Mouse (Mus musculus) forebrain, postnatal 0 days (tissue): ENCODE data around the gene Zfp781. TPM values are rescaled to one million over a fixed set of nuclear protein-coding genes. Genes with fewer than 3 reads are reported as not detected.
"Not testable (repeated sequence)": the region's sequence is repeated elsewhere in the genome, so short reads cannot be mapped to it uniquely, and the experiment has no call there.

Experiments
- ATAC-seq: fragments of 200-750 bp; cut with Nextera tagmentation; 2 replicates; pipeline ENCODE4 v1.8.0; 2017; ENCODE audit warnings: mild to moderate bottlenecking, moderate library complexity
- DNase-seq: peaks from one replicate; pipeline ENCODE4 v3.0.0-alpha.2; 2015
- H3K27ac ChIP-seq: fragments of 300-500 bp; sonication (generic); 2 replicates; pipeline ENCODE4 v1.5.1; 2014; ENCODE audit warnings: low read depth, mild to moderate bottlenecking, antibody characterized with exemption, low read length, moderate library complexity, mixed read lengths
- H3K27me3 ChIP-seq: fragments of 300-500 bp; sonication (generic); 2 replicates; pipeline ENCODE4 v1.6.1; 2014; ENCODE audit warnings: mild to moderate bottlenecking, low read length, mixed read lengths; ENCODE audit not compliant: insufficient read depth
- H3K36me3 ChIP-seq: fragments of 300-500 bp; sonication (generic); 2 replicates; pipeline ENCODE4 v1.6.1; 2014; ENCODE audit warnings: mild to moderate bottlenecking, moderate library complexity; ENCODE audit not compliant: insufficient read depth
- H3K4me1 ChIP-seq: fragments of 300-500 bp; sonication (generic); 2 replicates; pipeline ENCODE4 v1.6.1; 2014; ENCODE audit warnings: antibody characterized with exemption; ENCODE audit not compliant: insufficient read depth
- H3K4me2 ChIP-seq: fragments of 300-500 bp; sonication (generic); 2 replicates; pipeline ENCODE4 v1.6.1; 2014; ENCODE audit warnings: low read depth, mild to moderate bottlenecking, moderate library complexity
- H3K4me3 ChIP-seq: fragments of 300-500 bp; sonication (generic); 2 replicates; pipeline ENCODE4 v1.5.1; 2014; ENCODE audit warnings: low read depth, low read length, mixed read lengths
- H3K9ac ChIP-seq: fragments of 300-500 bp; sonication (generic); 2 replicates; pipeline ENCODE4 v1.6.1; 2014; ENCODE audit warnings: mild to moderate bottlenecking
- H3K9me3 ChIP-seq: fragments of 300-500 bp; sonication (generic); 2 replicates; pipeline ENCODE4 v1.6.1; 2016; ENCODE audit warnings: low read length
- WGBS: fragments of 180-500 bp; shearing (Covaris S2); extraction: QIAGEN DNeasy Blood & Tissue Kit; methylation state at CpG from one replicate; pipeline ENCODE4 v1.1.7; 2014; 5-methylcytosine and 5-hydroxymethylcytosine counted together
- polyA plus RNA-seq: library from polyadenylated mRNA; unstranded; fragments of >200 nt; fragmentation: Nextera tagmentation; extraction: Ambion mirVana; gene quantifications from 2 replicates; pipeline ENCODE4 v1.2.1, GENCODE M21; 2015
- total RNA-seq: library from RNA; depleted of rRNA; stranded (reverse); fragments of >200 nt; gene quantifications from 2 replicates; pipeline ENCODE4 v1.2.3, GENCODE M21; 2014; rRNA removed

Gene Zfp781
- 10.5 and 10.9 TPM in 2 replicates for total RNA-seq
- polyA plus RNA-seq = 3.8 and 4.9 TPM in 2 replicates

DNA sequence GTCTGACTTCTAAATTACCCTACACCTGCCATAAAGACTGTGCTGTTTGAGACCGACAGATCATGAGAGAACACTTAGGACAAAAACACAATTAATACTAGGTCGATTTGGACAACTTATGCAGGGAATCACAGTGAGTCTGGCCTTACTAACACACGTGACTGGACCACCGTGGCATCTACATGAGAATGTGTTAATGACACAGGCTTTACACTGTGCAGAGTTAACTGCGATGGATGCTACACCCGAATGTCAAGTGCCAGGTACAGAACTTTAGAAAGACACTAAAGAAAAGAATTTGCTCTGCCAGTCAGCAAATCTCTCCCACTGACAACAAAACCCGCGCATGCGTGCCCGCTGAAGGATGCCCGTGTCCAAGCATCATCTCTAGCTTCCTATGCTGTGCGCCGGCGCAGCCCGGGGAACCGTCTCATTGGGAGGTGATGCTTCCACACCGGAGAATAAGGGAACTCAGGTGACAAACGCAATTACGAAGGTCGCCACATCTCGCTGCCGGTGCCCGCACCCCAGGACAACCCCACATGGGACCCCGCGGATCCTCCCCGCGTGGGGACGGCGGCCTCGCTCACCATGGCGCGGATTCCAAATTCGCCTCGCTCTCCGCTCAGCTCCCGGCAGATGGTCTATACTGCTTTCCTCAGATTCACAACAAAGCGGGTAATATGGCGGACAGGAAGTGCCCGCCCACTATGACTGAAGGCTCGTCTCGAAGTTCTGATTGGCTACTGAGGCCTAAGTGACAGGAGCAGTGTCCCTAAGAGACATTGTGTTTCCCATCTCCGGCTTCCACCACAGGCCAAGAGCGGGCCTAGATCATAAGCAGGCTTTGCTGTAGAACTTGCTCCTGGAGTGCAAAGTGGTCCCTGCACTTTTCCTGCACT is at the start of gene Zfp781:
Gene Zfp781, minus strand, starts transcription at position 639 of the 902 bp plus-strand sequence.
- not testable (repeated sequence) for H3K27ac ChIP-seq, DNase-seq, H3K4me1 ChIP-seq, H3K4me2 ChIP-seq, H3K9me3 ChIP-seq, H3K4me3 ChIP-seq, H3K36me3 ChIP-seq, H3K27me3 ChIP-seq, H3K9ac ChIP-seq
- ATAC-seq = peak; percentile 98
- no CpG with 5 or more reads among the region's 43 CpGs for WGBS

DNA sequence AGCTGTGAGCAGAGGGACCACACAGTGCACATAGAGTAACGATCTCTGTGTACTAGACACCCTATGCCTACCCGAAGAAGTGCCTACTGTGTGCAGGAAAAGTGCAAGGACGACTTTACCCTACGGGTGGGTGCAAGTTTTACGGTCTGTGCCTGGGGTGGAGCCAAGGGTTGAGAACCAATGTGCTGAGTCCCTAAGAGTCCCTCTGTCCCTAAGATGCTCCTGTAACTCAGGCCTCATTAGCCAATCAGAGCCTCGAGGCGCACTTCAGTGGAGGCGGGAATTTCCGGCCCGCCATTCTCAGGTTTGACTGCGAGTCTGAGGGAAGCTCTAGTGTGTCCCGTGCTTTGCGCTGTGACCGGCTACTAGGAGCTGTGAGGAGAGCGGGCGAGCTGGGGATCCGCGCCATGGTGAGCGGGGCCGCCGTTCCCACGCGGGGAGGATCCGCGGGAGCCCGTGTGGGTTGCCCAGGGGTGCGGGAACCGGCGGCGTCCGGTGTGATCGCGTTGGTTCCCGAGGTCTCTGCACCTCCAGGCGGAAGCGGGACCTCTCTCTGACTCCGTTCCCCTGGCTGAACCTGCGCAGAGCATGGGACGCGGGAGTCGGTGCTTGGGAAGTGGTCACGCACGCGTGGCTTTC is 48.2 kb upstream of the Zfp781 start:
- H3K27ac ChIP-seq, H3K27me3 ChIP-seq, DNase-seq, H3K4me2 ChIP-seq, H3K4me1 ChIP-seq, H3K36me3 ChIP-seq, H3K9ac ChIP-seq, H3K9me3 ChIP-seq, H3K4me3 ChIP-seq, ATAC-seq: not testable (repeated sequence)
- no CpG with 5 or more reads among the region's 44 CpGs for WGBS

DNA sequence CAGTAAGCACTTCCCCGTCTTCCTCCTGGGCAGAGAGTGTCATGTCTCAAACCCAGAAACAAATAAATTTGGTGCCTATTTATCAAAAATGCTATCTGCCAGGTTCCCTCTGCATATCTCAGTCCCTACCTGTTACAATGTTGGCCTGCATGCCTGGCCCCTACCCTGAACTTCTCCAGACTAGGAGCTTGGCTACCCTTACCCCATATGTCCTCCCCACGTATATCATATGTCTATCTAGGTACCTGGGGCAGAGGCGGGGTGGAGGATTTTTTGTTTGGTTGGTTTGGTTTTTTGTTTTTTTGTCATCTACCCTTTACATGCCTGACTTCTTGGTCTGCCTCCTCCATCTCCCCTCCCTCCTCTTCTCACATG is 451 bp upstream of the Zfp781 start:
- WGBS = no CpG with 5 or more reads among the region's 3 CpGs
- H3K4me1 ChIP-seq, H3K9ac ChIP-seq, H3K27me3 ChIP-seq, H3K36me3 ChIP-seq, H3K27ac ChIP-seq, H3K9me3 ChIP-seq, H3K4me2 ChIP-seq, H3K4me3 ChIP-seq, DNase-seq: not testable (repeated sequence)
- ATAC-seq = 0 out of 2 replicates have a peak, but pooled peaks have one; percentile 5

DNA sequence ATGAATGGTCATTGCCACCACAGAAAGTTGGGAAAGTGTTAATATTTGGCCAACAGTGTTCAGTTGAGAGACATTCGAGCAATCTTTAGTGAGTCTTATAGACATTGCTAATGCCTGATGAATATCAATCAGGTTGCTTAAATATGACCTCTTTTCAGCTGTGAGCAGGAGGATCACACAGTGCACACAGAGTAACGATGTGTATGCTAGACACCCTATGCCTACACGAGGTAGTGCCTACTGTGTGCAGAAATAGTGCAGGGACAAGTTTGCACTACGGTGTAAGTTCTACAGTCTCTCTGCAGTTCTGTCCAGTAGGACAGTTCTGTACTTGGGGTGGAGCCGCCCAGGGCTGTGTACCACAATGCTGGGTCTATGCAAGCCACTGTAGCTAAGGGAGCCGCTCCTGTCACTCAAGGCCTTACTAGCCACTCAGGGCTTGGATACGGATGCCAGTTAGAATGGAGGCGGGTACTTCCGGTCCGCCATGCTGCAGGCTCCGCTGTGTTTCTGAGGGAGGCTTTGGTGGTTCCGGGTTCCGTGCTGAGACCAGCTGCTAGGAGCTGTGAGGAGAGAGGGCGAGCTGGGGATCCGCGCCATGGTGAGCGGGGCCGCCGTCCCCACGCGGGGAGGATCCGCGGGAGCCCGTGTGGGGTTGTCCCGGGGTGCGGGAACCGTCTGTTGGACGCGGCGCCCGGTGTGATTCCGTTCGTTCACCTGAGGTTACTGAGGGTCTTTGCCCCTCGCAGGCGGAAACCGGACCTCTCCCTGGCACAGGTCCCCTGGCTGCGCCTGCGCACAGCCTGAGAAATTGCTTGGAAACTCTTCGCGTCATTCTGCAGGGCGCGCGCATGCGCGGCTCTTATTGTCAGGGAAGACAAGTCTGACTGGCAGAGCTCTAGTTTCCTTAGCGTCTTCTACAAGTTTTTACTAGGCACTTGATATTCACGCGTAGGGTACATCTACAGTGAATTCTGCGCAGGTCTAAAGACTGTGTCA is 66.6 kb downstream of the Zfp781 start, which contains the start of gene Gm32687:
Gene Gm32687, plus strand, starts transcription at position 526 of the 999 bp plus-strand sequence.
- H3K36me3 ChIP-seq, H3K4me3 ChIP-seq, DNase-seq, H3K4me1 ChIP-seq, H3K9me3 ChIP-seq, H3K9ac ChIP-seq, H3K27me3 ChIP-seq, H3K4me2 ChIP-seq, H3K27ac ChIP-seq: not testable (repeated sequence)
- ATAC-seq = peak; percentile 100
- WGBS = 19% methylated on average over 3 of the region's 49 CpGs

Other genes with a start within 250 kb of the Zfp781 start
- gene Zfp433, start 225.7 kb downstream of the Zfp781 start, total RNA-seq = 11.3 and 19.1 TPM in 2 replicates
- 6.6 and 9.1 TPM in 2 replicates for gene Zfp433, start 225.7 kb downstream of the Zfp781 start, polyA plus RNA-seq
- 27.7 and 37.7 TPM in 2 replicates for gene Gm3055, start 159.3 kb downstream of the Zfp781 start, total RNA-seq
- 9.7 and 10.0 TPM in 2 replicates for gene Gm3055, start 159.3 kb downstream of the Zfp781 start, polyA plus RNA-seq
- gene Gm4767, start 118.3 kb downstream of the Zfp781 start, total RNA-seq = 1.9 and 3.5 TPM in 2 replicates
- 1.5 and 2.2 TPM in 2 replicates for gene Gm4767, start 118.3 kb downstream of the Zfp781 start, polyA plus RNA-seq
- gene Gm32687, start 66.5 kb downstream of the Zfp781 start, total RNA-seq = 8.2 and 10.0 TPM in 2 replicates
- gene Gm32687, start 66.5 kb downstream of the Zfp781 start, polyA plus RNA-seq = 4.0 and 6.1 TPM in 2 replicates
- gene Zfp873, start 117.6 kb upstream of the Zfp781 start, total RNA-seq = 17.2 TPM in 2 replicates
- 6.7 and 9.6 TPM in 2 replicates for gene Zfp873, start 117.6 kb upstream of the Zfp781 start, polyA plus RNA-seq
- 10.5 and 12.1 TPM in 2 replicates for gene BC024063, start 152.9 kb upstream of the Zfp781 start, total RNA-seq
- 3.9 TPM in 2 replicates for gene BC024063, start 152.9 kb upstream of the Zfp781 start, polyA plus RNA-seq
- gene AU041133, start 197.5 kb upstream of the Zfp781 start, total RNA-seq = 13.2 and 15.6 TPM in 2 replicates
- gene AU041133, start 197.5 kb upstream of the Zfp781 start, polyA plus RNA-seq = 4.8 and 7.1 TPM in 2 replicates